Mouse (Mus musculus) adrenal gland, adult (tissue): ENCODE data around the gene Tssk2.

Experiments used
- DNase-seq, 2 experiments: peaks; one replicate each; pipeline ENCODE4 v3.0.0; 2022 to 2023; ENCODE audit warnings: low spot score in 1 of 2; ENCODE audit not compliant: inconsistent age in 2 of 2

The Tssk2 gene

DNA sequence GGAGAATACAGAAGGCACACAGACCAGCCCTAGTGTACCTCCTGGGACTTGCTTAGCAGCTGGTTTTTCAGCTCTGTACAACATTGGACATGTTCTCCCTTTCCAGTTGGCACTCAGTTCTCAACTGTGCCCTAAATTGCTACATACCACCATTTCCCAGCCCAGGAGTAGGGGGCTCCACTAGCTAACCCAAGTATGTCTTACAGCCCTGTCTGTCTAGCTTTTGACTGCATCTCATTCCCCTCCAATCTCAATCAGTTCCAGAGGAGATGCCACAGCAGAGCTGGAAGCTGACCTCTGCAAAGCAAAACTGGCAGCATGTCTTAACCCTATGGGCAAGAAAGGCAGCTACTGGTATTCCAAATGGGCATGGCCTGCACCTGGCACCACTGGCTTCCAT lies 2.3 kb upstream of the Tssk2 start:
- DNase-seq = no peak

- peak; percentile 93 to 97 for DNase-seq
Measured at GRCm38 (mm10) chr16:17911052-17911595, 12.7 kb downstream of the Tssk2 start, which contains the start of gene Ess2. TSS of gene Ess2 (minus strand) at chr16:17911348.

- peak in 1 of 2 experiments; percentile 56 for DNase-seq
Measured at GRCm38 (mm10) chr16:17914307-17915249, 16.1 kb downstream of the Tssk2 start, which contains the start of gene Gsc2. TSS of gene Gsc2 (minus strand) at chr16:17915059.

DNA sequence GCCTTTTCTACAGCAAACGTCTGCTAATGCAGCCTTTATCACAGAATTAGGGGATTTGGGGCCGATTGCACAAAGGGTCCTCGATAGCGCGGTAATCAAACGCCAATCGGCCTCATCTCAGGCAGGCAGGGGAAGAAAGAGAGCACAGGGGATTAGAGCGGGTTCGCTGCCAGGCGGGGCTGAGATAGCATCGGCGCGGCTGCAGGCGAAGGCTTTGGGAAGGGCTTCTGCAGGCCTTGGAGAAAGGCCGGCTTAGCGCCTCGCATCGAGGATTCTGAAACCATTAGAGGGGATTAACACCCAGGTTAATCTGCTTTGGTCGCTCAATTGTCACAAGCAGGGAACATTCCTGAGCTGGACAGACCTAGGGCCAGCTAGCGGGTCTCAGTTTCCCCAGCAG lies 22.1 kb downstream of the Tssk2 start:
- no peak for DNase-seq

- peak; percentile 95 to 98 for DNase-seq
Measured at GRCm38 (mm10) chr16:17921325-17922162, 23.1 kb downstream of the Tssk2 start.

DNA sequence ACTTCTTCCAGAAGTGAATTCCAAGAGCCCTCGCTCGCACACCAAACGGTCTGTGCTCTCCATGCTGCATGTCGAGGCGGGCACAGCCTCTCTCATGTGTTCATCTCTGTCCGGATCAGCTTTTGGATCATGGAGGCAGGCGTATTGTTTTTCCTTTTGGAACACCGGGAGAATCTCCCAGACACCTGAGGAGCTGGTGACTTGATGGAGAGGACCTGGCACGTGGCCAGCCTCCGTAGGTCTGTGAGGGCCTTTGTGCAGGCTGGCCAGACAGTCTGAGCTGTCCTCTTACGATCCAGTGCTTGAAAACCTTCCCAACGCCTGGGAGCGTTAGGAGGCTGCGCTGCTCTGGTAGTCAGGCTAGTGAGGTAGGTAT lies 23.7 kb downstream of the Tssk2 start:
- no peak for DNase-seq

DNA sequence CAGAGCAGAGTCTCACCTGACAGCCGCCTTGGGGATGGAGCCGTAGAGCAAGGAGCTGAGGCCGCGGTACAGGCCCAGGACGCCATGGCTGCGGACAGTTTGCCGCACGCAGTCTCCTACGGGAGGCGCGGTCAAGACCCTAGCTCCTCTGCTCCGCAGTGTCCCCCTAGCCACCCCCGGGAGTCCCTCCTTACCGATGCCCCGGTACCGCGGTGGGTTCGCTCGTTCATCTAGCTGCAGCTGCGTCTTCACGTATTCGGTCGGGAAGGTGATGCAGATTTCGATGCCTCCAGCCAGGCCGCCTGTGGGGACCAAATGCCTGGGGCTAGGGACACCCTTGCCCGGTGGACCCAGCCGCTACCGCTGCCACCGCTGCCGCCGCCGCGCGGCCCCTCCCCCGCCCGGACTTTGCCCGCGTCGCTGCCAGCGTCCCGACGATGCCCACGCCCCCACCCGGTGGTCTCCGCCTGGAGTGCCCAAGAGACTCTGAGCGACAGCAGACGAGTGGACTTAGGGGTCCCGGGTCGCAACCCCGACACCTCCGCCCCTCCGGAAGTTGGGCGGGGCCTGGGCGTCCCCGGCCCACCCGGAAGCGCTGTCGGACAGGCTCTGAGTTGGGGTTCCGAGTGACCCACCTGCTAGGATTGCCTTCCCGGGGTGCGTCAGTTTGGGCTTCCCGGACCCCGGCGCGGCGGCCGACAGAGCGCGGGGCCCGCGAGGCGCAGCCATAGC lies 29.1 kb downstream of the Tssk2 start:
- no peak for DNase-seq

DNA sequence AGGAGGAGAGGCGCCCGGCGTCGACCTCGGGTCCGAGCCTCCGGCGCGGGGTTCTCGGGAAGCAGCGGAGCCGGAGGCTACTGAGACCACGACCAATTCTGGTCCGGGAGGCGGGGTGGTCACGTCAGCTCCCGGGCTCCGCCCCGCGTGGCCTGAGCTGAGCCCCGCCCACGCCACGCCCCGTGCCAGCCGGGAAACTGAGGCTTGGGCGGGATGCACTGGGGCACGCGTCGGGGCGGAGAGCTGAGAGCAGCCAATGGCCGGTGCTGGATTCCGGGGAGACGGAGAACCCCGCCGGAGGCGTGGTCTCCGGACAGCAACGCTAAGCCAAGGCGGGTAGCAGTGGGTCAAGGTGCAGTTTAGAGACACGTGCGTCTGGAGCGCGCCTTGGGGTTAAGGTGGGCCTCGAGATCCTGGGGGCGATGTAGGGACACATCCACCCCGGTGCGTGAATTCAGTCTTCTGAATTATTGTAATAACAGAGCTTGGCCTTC lies 29.7 kb downstream of the Tssk2 start, which contains the start of gene Slc25a1:
TSS of gene Slc25a1 (minus strand) at position 133 of the 494 bp plus-strand sequence.
- DNase-seq = peak; percentile 92 to 96

DNA sequence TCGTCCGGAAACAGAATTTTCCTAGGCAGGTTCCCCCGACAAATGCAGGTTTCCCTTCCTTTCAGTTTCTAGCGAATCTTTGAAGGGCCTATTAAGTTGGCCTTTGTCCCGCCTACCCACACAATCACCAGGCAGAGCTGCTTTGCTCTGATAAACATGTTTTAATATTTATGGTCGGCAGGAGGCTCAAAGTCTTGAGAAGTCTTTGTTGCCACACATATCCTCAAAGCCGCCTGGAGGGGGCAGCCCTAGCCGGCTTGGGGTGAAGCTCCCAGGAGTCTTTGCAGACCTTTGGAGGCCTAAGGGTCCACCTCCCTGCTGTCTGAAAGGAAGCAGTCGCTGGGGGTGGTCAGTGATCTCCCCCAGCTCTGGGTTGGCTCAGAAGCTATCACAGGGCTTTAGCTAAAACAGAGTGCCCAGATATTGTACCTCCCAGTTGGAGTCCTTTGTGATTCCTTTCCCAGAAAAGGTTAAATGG lies 30.2 kb downstream of the Tssk2 start:
- DNase-seq = peak; percentile 81 to 91

DNA sequence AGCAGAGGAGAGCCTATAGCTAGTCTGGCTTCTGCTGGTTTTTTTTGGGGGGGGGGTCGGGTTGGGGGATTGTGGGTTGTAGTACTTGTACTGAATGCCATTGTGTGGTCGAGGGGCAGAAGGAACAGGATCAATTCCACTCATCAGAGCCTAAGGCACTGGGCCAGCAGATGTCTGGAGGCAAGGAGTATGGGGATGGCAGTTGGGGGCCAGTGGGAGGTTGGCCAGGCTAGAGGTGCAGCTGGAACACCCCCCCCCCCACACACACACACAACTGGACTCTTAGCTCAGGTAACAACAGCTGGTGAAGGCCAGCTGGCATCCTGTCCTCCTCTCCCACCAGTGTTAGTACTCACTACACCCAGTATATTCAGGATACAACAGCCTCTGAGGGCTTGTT lies 30.8 kb downstream of the Tssk2 start:
- DNase-seq = no peak

DNA sequence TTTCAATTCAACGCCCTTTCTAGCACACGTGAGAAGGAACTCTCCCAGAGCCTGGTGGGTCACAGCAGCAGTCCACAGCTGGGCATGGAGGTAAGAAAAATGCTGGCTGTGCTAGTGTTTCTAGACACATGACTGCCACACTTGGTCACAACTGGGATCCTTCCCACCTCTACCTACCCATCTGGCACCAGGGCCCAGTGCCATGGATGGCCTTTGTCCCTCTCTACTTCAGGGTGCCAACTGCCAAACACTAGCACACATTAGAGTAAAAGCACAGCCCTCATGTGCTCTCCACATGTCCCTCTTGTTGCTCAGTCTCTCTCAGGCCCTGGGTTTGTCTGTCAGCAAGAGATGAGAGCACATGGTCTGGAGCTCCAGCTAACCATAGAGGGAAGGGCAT lies 31.2 kb downstream of the Tssk2 start:
- peak in 1 of 2 experiments; percentile 33 for DNase-seq

DNA sequence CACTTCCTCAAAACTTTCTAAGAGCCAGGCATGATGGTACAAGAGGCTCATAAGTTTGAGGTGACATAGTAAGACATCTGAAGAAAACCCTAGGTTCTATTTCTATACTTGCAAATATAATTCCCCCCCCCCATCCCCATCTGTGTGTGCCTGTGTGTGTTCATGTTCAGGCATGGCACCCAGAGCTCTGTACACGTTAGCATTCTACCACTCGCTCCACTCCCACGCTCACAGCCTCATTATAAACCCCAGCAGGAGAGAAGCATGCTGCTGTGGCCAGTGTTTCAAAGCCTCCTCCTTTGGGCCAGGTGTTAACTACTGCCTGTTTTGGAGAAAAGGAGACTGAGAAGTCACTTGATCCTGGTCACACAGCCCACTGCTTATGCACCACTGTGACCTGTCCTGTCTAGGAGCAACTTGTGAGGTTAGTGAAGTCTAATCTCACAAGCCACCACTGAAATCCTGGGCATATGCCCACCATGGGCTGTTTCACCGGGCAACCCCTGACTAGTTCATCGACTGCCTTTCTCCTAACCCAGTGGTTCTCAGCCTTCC lies 33.5 kb downstream of the Tssk2 start:
- no peak for DNase-seq

DNA sequence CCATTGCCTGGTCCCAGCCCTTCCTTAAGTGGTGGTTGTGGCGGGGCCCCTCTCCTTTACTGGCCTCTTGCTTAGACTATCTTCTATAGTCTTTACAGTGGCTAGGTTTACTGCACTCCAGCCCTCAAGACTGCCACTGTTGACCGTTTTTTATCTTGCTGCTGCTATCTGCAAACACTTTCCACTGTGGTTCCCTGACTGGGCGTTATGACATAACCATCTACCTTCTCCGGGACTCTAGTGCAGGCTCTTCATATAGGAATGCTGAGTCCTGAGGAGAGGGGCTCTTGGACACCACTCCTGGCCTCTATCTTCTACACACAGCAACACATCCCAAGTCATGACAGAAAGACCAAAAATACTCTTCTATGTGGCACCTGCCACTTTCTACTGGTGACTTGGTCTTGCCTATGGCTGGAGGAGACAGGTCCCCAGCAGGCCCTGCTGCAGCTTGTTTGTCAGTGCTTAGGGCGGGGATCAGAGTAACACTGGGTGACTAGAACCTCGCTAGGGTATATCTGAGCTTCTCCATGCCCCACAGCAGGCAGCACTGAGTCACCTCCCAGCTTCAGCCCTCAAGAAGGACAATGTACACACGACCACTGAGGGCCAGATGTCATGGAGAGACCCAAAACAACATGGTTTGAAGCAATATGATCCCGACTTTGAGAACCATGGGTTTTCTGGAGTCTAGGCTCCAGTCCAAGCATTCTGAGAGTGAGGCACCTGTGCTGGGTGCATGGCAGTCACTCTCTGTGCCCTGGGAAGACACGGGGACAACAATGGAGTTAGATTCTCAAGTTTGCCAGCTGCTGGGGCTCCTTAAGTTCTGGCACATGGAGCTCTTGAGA lies 35.4 kb downstream of the Tssk2 start:
- no peak for DNase-seq

GRCm38 (mm10) chr16:17934445-17934910 lies 36.0 kb downstream of the Tssk2 start:
- DNase-seq = peak in 1 of 2 experiments; percentile 56

DNA sequence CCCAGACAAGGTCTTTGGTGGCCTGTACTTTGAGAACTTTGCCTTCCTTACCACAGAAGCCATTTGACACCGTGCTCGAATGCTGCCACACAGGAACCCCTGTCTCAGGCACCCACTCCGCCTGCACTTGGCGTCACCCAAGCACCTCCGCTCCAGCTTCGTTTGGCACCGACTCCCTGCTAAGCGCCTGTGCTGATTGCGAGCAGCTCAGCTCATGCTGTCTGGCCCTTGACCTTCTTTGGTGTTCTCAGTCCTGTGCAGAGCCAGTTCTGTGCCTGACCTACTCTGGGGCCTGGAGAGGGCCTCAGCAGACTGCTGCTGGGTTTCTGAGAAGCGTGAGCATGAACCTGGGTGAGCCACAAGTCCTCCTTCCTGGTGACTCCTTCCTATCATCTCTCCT lies 38.3 kb downstream of the Tssk2 start:
- peak in 1 of 2 experiments; percentile 52 for DNase-seq

- DNase-seq = no peak
Measured at GRCm38 (mm10) chr16:17938187-17938586, 39.8 kb downstream of the Tssk2 start.

DNA sequence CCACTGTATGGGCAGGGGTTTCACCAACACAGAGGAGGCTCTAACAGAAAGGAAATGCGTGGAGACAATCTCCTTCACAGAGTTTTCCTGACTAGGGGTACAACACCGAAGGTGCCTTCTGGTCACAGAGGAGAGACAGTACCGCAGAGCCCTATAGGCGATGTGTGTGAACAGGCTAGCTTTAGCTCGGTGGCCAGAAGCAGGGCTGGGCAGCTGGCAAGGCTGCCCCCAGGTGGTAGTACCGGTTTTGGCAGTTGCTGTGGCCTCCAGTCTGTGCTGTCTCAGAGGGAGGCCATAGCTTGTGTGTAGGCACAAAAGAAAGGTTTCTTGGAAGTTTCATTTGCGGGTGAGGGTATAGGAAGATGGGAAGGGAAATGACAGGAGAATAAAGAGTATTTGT lies 40.4 kb downstream of the Tssk2 start:
- DNase-seq = peak; percentile 67 to 85

GRCm38 (mm10) chr16:17939255-17939751 lies 40.9 kb downstream of the Tssk2 start:
- DNase-seq = no peak

GRCm38 (mm10) chr16:17943466-17943865 lies 45.0 kb downstream of the Tssk2 start:
- DNase-seq = no peak
